Mouse (Mus musculus): ENCODE measurements around the gene Mrps2.

DNA sequence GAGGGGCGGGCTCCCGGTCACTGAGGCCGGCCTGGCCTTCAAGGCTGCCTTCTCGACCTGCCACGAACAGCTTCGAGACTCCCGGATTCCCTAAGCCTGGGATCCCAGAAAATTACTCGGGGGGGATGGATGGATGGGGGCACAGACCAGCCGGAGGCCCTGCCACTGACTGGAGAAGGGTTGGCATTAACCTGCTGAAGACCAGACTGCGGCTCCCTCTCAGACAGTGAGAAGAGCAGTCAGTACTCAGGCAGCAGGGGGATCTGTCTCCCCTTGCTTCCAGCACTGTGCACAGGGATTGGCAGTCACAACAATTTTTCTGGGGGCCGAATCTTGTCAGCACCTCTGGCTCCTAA, 20.6 kb upstream of the Mrps2 start:
- no peak for TF ChIP-seq CTCF (IDR thresholded peaks at IDR 0.05; ENCODE audit: extremely low read depth, insufficient read depth, insufficient read length, insufficient replicate concordance)
- TF ChIP-seq POLR2A (IDR thresholded peaks at IDR 0.05; ENCODE audit: low read depth, low read length): no peak
